Mouse (Mus musculus): ENCODE measurements around the gene Nudt3. TPM values are rescaled to one million over a fixed set of nuclear protein-coding genes. Genes with fewer than 3 reads are reported as not detected.
A peak's percentile ranks its signal among the peaks of the same experiment; 100 is the strongest.

The Nudt3 gene
- 88.2 and 96.2 TPM in 2 replicates for polyA plus RNA-seq (2016; fragmentation: Nextera tagmentation; extraction: Ambion mirVana)

- DNase-seq (ENCODE audit: low spot score): peak; percentile 93
- H3K4me1 ChIP-seq: peaks cover 45% of the 10 kb centered on the region
- H3K36me3 ChIP-seq: peaks cover 23% of the 10 kb centered on the region
- H3K9me3 ChIP-seq (replicated peaks): no peaks in the 10 kb centered on the region
- H3K4me3 ChIP-seq: peak within 1 kb of the TSS; percentile 86
- H3K27me3 ChIP-seq (ENCODE audit: low read depth, poor library complexity, severe bottlenecking): no peaks in the 10 kb centered on the region
- WGBS: 8% methylated on average over 87 of the region's 91 CpGs
- peak within 1 kb of the TSS; percentile 98 for H3K27ac ChIP-seq
Observed at GRCm38 (mm10) chr17:27623360-27624326, at the start of gene Nudt3. Gene Nudt3 (minus strand): TSS chr17:27623495.

- Histone ChIP-seq H3K36me3 (no peaks in the 10 kb centered on the region), H3K27me3 (ENCODE audit: low read depth, poor library complexity, severe bottlenecking) (no peaks in the 10 kb centered on the region), H3K9me3 (replicated peaks) (no peaks in the 10 kb centered on the region), H3K4me3 (no peak overlapping the region), H3K27ac (no peak overlapping the region), H3K4me1 (peaks cover 6% of the 10 kb centered on the region)
- no peak for DNase-seq (ENCODE audit: low spot score)
- 85% methylated on average over 6 of the region's 6 CpGs for WGBS
Observed at GRCm38 (mm10) chr17:27671720-27672119, 48.4 kb upstream of the Nudt3 start.

- Histone ChIP-seq H3K9me3 (replicated peaks) (no peaks in the 10 kb centered on the region), H3K27ac (no peak overlapping the region), H3K4me1 (peaks cover 27% of the 10 kb centered on the region), H3K27me3 (ENCODE audit: low read depth, poor library complexity, severe bottlenecking) (peaks cover 40% of the 10 kb centered on the region), H3K4me3 (no peak overlapping the region), H3K36me3 (no peaks in the 10 kb centered on the region)
- 67% methylated on average over 7 of the region's 7 CpGs for WGBS
- DNase-seq (ENCODE audit: low spot score): no peak
Observed at GRCm38 (mm10) chr17:27658767-27659166, 35.5 kb upstream of the Nudt3 start.

- H3K27ac ChIP-seq: no peak overlapping the region
- H3K27me3 ChIP-seq (ENCODE audit: low read depth, poor library complexity, severe bottlenecking): peaks cover 49% of the 10 kb centered on the region
- WGBS: 74% methylated on average over 8 of the region's 8 CpGs
- no peaks in the 10 kb centered on the region for H3K36me3 ChIP-seq
- H3K4me3 ChIP-seq: no peak overlapping the region
- no peaks in the 10 kb centered on the region for H3K9me3 ChIP-seq (replicated peaks)
- peaks cover 27% of the 10 kb centered on the region for H3K4me1 ChIP-seq
- DNase-seq (ENCODE audit: low spot score): no peak
Observed at GRCm38 (mm10) chr17:27657123-27657522, 33.8 kb upstream of the Nudt3 start.

GRCm38 (mm10) chr17:27656414-27656813 is 33.1 kb upstream of the Nudt3 start:
- 9% methylated on average over 5 of the region's 5 CpGs for WGBS
- peak overlapping the region; percentile 71 for H3K4me3 ChIP-seq
- H3K27me3 ChIP-seq (ENCODE audit: low read depth, poor library complexity, severe bottlenecking): peaks cover 49% of the 10 kb centered on the region
- H3K27ac ChIP-seq: peak overlapping the region; percentile 22
- H3K9me3 ChIP-seq (replicated peaks): no peaks in the 10 kb centered on the region
- H3K36me3 ChIP-seq: no peaks in the 10 kb centered on the region
- no peak for DNase-seq (ENCODE audit: low spot score)
- H3K4me1 ChIP-seq: peaks cover 27% of the 10 kb centered on the region

- peak; percentile 74 for DNase-seq (ENCODE audit: low spot score)
- H3K27ac ChIP-seq: peak overlapping the region; percentile 83; the same call in 1 of the 2 replicates
Observed at GRCm38 (mm10) chr17:27656011-27656399, 32.7 kb upstream of the Nudt3 start.

GRCm38 (mm10) chr17:27655089-27656010 is 32.1 kb upstream of the Nudt3 start, which contains the start of gene Pacsin1:
Gene Pacsin1 (plus strand): TSS chr17:27655509.
- DNase-seq (ENCODE audit: low spot score): peak; percentile 70
- no peaks in the 10 kb centered on the region for H3K9me3 ChIP-seq (replicated peaks)
- H3K4me3 ChIP-seq: peak within 1 kb of the TSS; percentile 71

More at GRCm38 (mm10) chr17:27656011-27656399, 32.7 kb upstream of the Nudt3 start:
- H3K9me3 ChIP-seq (replicated peaks): no peaks in the 10 kb centered on the region
- no peaks in the 10 kb centered on the region for H3K36me3 ChIP-seq
- H3K4me1 ChIP-seq: peaks cover 27% of the 10 kb centered on the region
- peaks cover 49% of the 10 kb centered on the region for H3K27me3 ChIP-seq (ENCODE audit: low read depth, poor library complexity, severe bottlenecking)
- under 1% methylated on average over 14 of the region's 14 CpGs for WGBS
- peak overlapping the region; percentile 71 for H3K4me3 ChIP-seq

GRCm38 (mm10) chr17:27653253-27653959 is 30.1 kb upstream of the Nudt3 start:
- H3K27ac ChIP-seq: no peak overlapping the region
- no peaks in the 10 kb centered on the region for H3K36me3 ChIP-seq
- H3K27me3 ChIP-seq (ENCODE audit: low read depth, poor library complexity, severe bottlenecking): peaks cover 49% of the 10 kb centered on the region
- peaks cover 27% of the 10 kb centered on the region for H3K4me1 ChIP-seq
- 51% methylated on average over 10 of the region's 10 CpGs for WGBS
- H3K4me3 ChIP-seq: no peak overlapping the region
- H3K9me3 ChIP-seq (replicated peaks): no peaks in the 10 kb centered on the region
- no peak for DNase-seq (ENCODE audit: low spot score)

More at GRCm38 (mm10) chr17:27655089-27656010, 32.1 kb upstream of the Nudt3 start, which contains the start of gene Pacsin1:
- peaks cover 27% of the 10 kb centered on the region for H3K4me1 ChIP-seq
- H3K27ac ChIP-seq: peak within 1 kb of the TSS; percentile 83
- 3% methylated on average over 65 of the region's 65 CpGs for WGBS
- no peaks in the 10 kb centered on the region for H3K36me3 ChIP-seq
- peaks cover 49% of the 10 kb centered on the region for H3K27me3 ChIP-seq (ENCODE audit: low read depth, poor library complexity, severe bottlenecking)

GRCm38 (mm10) chr17:27652046-27652790 is 28.9 kb upstream of the Nudt3 start:
- no peaks in the 10 kb centered on the region for H3K9me3 ChIP-seq (replicated peaks)
- peaks cover 25% of the 10 kb centered on the region for H3K4me1 ChIP-seq
- H3K27ac ChIP-seq: no peak overlapping the region
- H3K36me3 ChIP-seq: no peaks in the 10 kb centered on the region
- WGBS: 89% methylated on average over 23 of the region's 23 CpGs
- H3K27me3 ChIP-seq (ENCODE audit: low read depth, poor library complexity, severe bottlenecking): peaks cover 43% of the 10 kb centered on the region
- no peak for DNase-seq (ENCODE audit: low spot score)
- H3K4me3 ChIP-seq: no peak overlapping the region

- 76% methylated on average over 13 of the region's 13 CpGs for WGBS
- Histone ChIP-seq H3K4me3 (no peak overlapping the region), H3K4me1 (peaks cover 20% of the 10 kb centered on the region), H3K9me3 (replicated peaks) (no peaks in the 10 kb centered on the region), H3K27ac (no peak overlapping the region), H3K36me3 (no peaks in the 10 kb centered on the region), H3K27me3 (ENCODE audit: low read depth, poor library complexity, severe bottlenecking) (peaks cover 27% of the 10 kb centered on the region)
- no peak for DNase-seq (ENCODE audit: low spot score)
Observed at GRCm38 (mm10) chr17:27650586-27650985, 27.3 kb upstream of the Nudt3 start.

- WGBS: 14% methylated on average over 12 of the region's 12 CpGs
- Histone ChIP-seq H3K27ac (no peak overlapping the region), H3K9me3 (replicated peaks) (no peaks in the 10 kb centered on the region), H3K4me3 (no peak overlapping the region), H3K36me3 (no peaks in the 10 kb centered on the region), H3K27me3 (ENCODE audit: low read depth, poor library complexity, severe bottlenecking) (peaks cover 22% of the 10 kb centered on the region), H3K4me1 (peaks cover 18% of the 10 kb centered on the region)
- DNase-seq (ENCODE audit: low spot score): peak; percentile 75
Observed at GRCm38 (mm10) chr17:27650160-27650559, 26.9 kb upstream of the Nudt3 start.

Measured in limb, embryonic 10.5 days (tissue).